Mouse (Mus musculus) CH12.LX (cell line): ENCODE measurements around the gene Stag3. TPM values are rescaled to one million over a fixed set of nuclear protein-coding genes. Genes with fewer than 3 reads are reported as not detected.
A peak's percentile ranks its signal among the peaks of the same experiment; 100 is the strongest.

Source experiments
- DNase-seq: peaks from one replicate; pipeline ENCODE4 v3.0.0-alpha.2; 2013; ENCODE audit errors: extremely low read depth
- H3K27ac ChIP-seq: 2 replicates; pipeline ENCODE4 v1.5.1; 2012; ENCODE audit warnings: low read depth, mild to moderate bottlenecking, control low read depth, moderate library complexity; ENCODE audit not compliant: insufficient read depth
- H3K27me3 ChIP-seq: replicated peaks from 2 replicates; pipeline ENCODE3; 2012; ENCODE audit warnings: inconsistent platforms
- H3K36me3 ChIP-seq, 2 experiments: replicated peaks in 1 of 2; 2 replicates each; pipeline versions ENCODE3 to v1.6.1; 2012; ENCODE audit warnings: inconsistent platforms in 1 of 2, low read length in 1 of 2, mild to moderate bottlenecking in 1 of 2, mixed read lengths in 1 of 2, moderate library complexity in 1 of 2; ENCODE audit not compliant: control insufficient read depth in 1 of 2, insufficient read depth in 1 of 2
- H3K4me1 ChIP-seq, 2 experiments: 2 replicates each; pipeline ENCODE4 v1.6.1; 2012; ENCODE audit warnings: inconsistent platforms in 1 of 2, moderate library complexity in 1 of 2; ENCODE audit not compliant: insufficient read depth in 2 of 2, control insufficient read depth in 1 of 2
- H3K4me2 ChIP-seq: 2 replicates; pipeline ENCODE4 v1.6.1; 2012; ENCODE audit warnings: low read depth, mild to moderate bottlenecking, control low read depth; ENCODE audit not compliant: poor library complexity, insufficient read depth, severe bottlenecking
- H3K4me3 ChIP-seq, 3 experiments: fragments of 150-350 bp in 1 of 3; sonication (generic) in 1 of 3; replicated peaks in 1 of 3; 2 replicates each; pipeline versions ENCODE3 to v1.5.1; 2011 to 2012; ENCODE audit warnings: low read depth in 2 of 3, low read length in 2 of 3, mild to moderate bottlenecking in 2 of 3, moderate library complexity in 2 of 3, control low read depth in 1 of 3, improper control_type of control experiment in 1 of 3, inconsistent platforms in 1 of 3, mixed read lengths in 1 of 3; ENCODE audit not compliant: poor library complexity in 1 of 3
- H3K79me2 ChIP-seq: replicated peaks from 2 replicates; pipeline ENCODE4 v1.6.1; 2012; ENCODE audit warnings: mild to moderate bottlenecking, moderate library complexity; ENCODE audit not compliant: control insufficient read depth, poor library complexity, insufficient read depth, severe bottlenecking; ENCODE audit errors: extremely low read depth
- H3K9ac ChIP-seq: 2 replicates; pipeline ENCODE4 v1.6.1; 2012; ENCODE audit warnings: low read depth, mild to moderate bottlenecking, control low read depth, moderate library complexity; ENCODE audit not compliant: insufficient read depth
- H3K9me3 ChIP-seq: replicated peaks from 2 replicates; pipeline ENCODE3; 2012; ENCODE audit warnings: low read length, inconsistent platforms, mixed read lengths
- BHLHE40 ChIP-seq: IDR thresholded peaks from 2 replicates; pipeline ENCODE4 v1.6.1; 2011; ENCODE audit warnings: mild to moderate bottlenecking, low read depth, low read length, improper control_type of control experiment
- CHD1 ChIP-seq: IDR thresholded peaks from 2 replicates; pipeline ENCODE4 v1.6.1; 2012; ENCODE audit warnings: low read depth, low read length, improper control_type of control experiment, inconsistent platforms
- CHD2 ChIP-seq: IDR thresholded peaks from 2 replicates; pipeline ENCODE4 v1.6.1; 2011; ENCODE audit warnings: low read length, improper control_type of control experiment
- E2F4 ChIP-seq: IDR thresholded peaks from 2 replicates; pipeline ENCODE4 v1.6.1; 2011; ENCODE audit warnings: low read depth, low read length, improper control_type of control experiment; ENCODE audit not compliant: insufficient replicate concordance
- ELF1 ChIP-seq: IDR thresholded peaks from 2 replicates; pipeline ENCODE4 v1.6.1; 2014; ENCODE audit warnings: low read depth, mild to moderate bottlenecking, inconsistent platforms, low read length, improper control_type of control experiment
- EP300 ChIP-seq: IDR thresholded peaks from 2 replicates; pipeline ENCODE4 v1.6.1; 2011; ENCODE audit warnings: low read length, improper control_type of control experiment
- ETS1 ChIP-seq: conservative IDR thresholded peaks from 2 replicates; pipeline ENCODE4 v1.6.1; 2012; ENCODE audit warnings: low read depth, mild to moderate bottlenecking, inconsistent platforms, low read length, improper control_type of control experiment, moderate library complexity
- GABPA ChIP-seq: IDR thresholded peaks from 2 replicates; pipeline ENCODE4 v1.6.1; 2012; ENCODE audit warnings: low read depth, low read length, improper control_type of control experiment, inconsistent platforms; ENCODE audit not compliant: insufficient replicate concordance
- HCFC1 ChIP-seq: IDR thresholded peaks from 2 replicates; pipeline ENCODE4 v1.6.1; 2012; ENCODE audit warnings: low read depth, mild to moderate bottlenecking, inconsistent platforms, low read length, improper control_type of control experiment
- IRF4 ChIP-seq: IDR thresholded peaks from 2 replicates; pipeline ENCODE4 v1.6.1; 2014; ENCODE audit warnings: low read depth, mild to moderate bottlenecking, inconsistent platforms, low read length, improper control_type of control experiment
- JUN ChIP-seq: IDR thresholded peaks from 2 replicates; pipeline ENCODE4 v1.6.1; 2011; ENCODE audit warnings: low read depth, mild to moderate bottlenecking, low read length, improper control_type of control experiment, moderate library complexity; ENCODE audit not compliant: insufficient read depth
- KAT2A ChIP-seq: IDR thresholded peaks from 2 replicates; pipeline ENCODE4 v1.6.1; 2012; ENCODE audit warnings: low read length, improper control_type of control experiment, inconsistent platforms; ENCODE audit not compliant: insufficient replicate concordance
- MAFK ChIP-seq: IDR thresholded peaks from 2 replicates; pipeline ENCODE4 v1.6.1; 2011; ENCODE audit warnings: low read length, improper control_type of control experiment; ENCODE audit not compliant: insufficient replicate concordance
- MAZ ChIP-seq: IDR thresholded peaks from 2 replicates; pipeline ENCODE4 v1.6.1; 2012; ENCODE audit warnings: low read depth, mild to moderate bottlenecking, inconsistent platforms, low read length, improper control_type of control experiment, moderate library complexity
- MXI1 ChIP-seq: IDR thresholded peaks from 2 replicates; pipeline ENCODE4 v1.6.1; 2011; ENCODE audit warnings: mild to moderate bottlenecking, low read depth, low read length, improper control_type of control experiment
- NELFE ChIP-seq: IDR thresholded peaks from 2 replicates; pipeline ENCODE4 v1.6.1; 2011; ENCODE audit warnings: low read depth, low read length, improper control_type of control experiment
- NRF1 ChIP-seq: IDR thresholded peaks from 2 replicates; pipeline ENCODE4 v1.6.1; 2014; ENCODE audit warnings: low read depth, mild to moderate bottlenecking, inconsistent platforms, low read length, improper control_type of control experiment, moderate library complexity
- PAX5 ChIP-seq: IDR thresholded peaks from 2 replicates; pipeline ENCODE4 v1.6.1; 2012; ENCODE audit warnings: low read length, inconsistent platforms, mixed read lengths
- POLR2A ChIP-seq: IDR thresholded peaks from 2 replicates; pipeline ENCODE4 v1.6.1; 2011; ENCODE audit warnings: low read depth, mild to moderate bottlenecking, improper control_type of control experiment, low read length
- POLR2AphosphoS2 ChIP-seq: IDR thresholded peaks from 2 replicates; pipeline ENCODE4 v1.6.1; 2011; ENCODE audit warnings: low read depth, low read length, improper control_type of control experiment
- RAD21 ChIP-seq: IDR thresholded peaks from 2 replicates; pipeline ENCODE4 v1.6.1; 2011; ENCODE audit warnings: low read depth, mild to moderate bottlenecking, low read length, improper control_type of control experiment, moderate library complexity
- SIN3A ChIP-seq: IDR thresholded peaks from 2 replicates; pipeline ENCODE4 v1.6.1; 2012; ENCODE audit warnings: low read length, improper control_type of control experiment, inconsistent platforms
- TBP ChIP-seq: conservative IDR thresholded peaks from 2 replicates; pipeline ENCODE4 v1.6.1; 2011; ENCODE audit warnings: low read depth, low read length, improper control_type of control experiment
- TCF12 ChIP-seq: IDR thresholded peaks from 2 replicates; pipeline ENCODE4 v1.6.1; 2014; ENCODE audit warnings: low read depth, mild to moderate bottlenecking, inconsistent platforms, low read length, improper control_type of control experiment
- UBTF ChIP-seq: IDR thresholded peaks from 2 replicates; pipeline ENCODE4 v1.6.1; 2012; ENCODE audit warnings: low read depth, mild to moderate bottlenecking, inconsistent platforms, low read length, improper control_type of control experiment, moderate library complexity
- USF1 ChIP-seq: IDR thresholded peaks from 2 replicates; pipeline ENCODE4 v1.6.1; 2014; ENCODE audit warnings: low read depth, mild to moderate bottlenecking, inconsistent platforms, low read length, improper control_type of control experiment
- USF2 ChIP-seq: conservative IDR thresholded peaks from 2 replicates; pipeline ENCODE4 v1.6.1; 2011; ENCODE audit warnings: low read depth, low read length, improper control_type of control experiment
- ZC3H11A ChIP-seq: IDR thresholded peaks from 2 replicates; pipeline ENCODE4 v1.6.1; 2012; ENCODE audit warnings: low read depth, mild to moderate bottlenecking, inconsistent platforms, low read length, improper control_type of control experiment
- ZMIZ1 ChIP-seq: IDR thresholded peaks from 2 replicates; pipeline ENCODE4 v1.6.1; 2012; ENCODE audit warnings: low read depth, mild to moderate bottlenecking, inconsistent platforms, low read length, improper control_type of control experiment
- ZNF384 ChIP-seq: IDR thresholded peaks from 2 replicates; pipeline ENCODE4 v1.6.1; 2012; ENCODE audit warnings: low read depth, low read length, improper control_type of control experiment, inconsistent platforms
- dilution Hi-C: fragments of 300-500 bp; cut with MboI; formaldehyde crosslinking; loops from 2 replicates; pipeline ENCODE4 v1.14.3; 2020; ENCODE audit warnings: low sequenced_read_pairs; ENCODE audit not compliant: extremely low pct_unique_long_range_greater_than_20kb, extremely low pct_ligation_motif_present
- in situ Hi-C: fragments of 300-500 bp; cut with MboI; formaldehyde crosslinking; loops from 3 replicates; pipeline ENCODE4 v1.14.3; 2019; ENCODE audit warnings: low sequenced_read_pairs, low pct_ligation_motif_present, low pct_unique_long_range_greater_than_20kb, mixed read lengths
- polyA plus RNA-seq: library from polyadenylated mRNA; unstranded; fragments of >175 nt; gene quantifications from 2 replicates; pipeline ENCODE4 v1.2.1, GENCODE M21; 2012; ENCODE audit warnings: low read depth; ENCODE audit not compliant: insufficient read length
- total RNA-seq, 2 experiments: library from RNA; depleted of rRNA; stranded (reverse); fragments of 300-350 nt in 1 of 2; fragments of >200 nt in 1 of 2; gene quantifications; 2 replicates each; pipeline ENCODE4 v1.2.3; 2012 to 2014

Gene Stag3
- total and polyA plus RNA-seq, 3 experiments: not detected

GRCm38 (mm10) chr5:138263260-138264206 is 16.5 kb upstream of the Stag3 start, which contains the start of gene BC037034:
Gene BC037034, minus strand, starts transcription at chr5:138264033.
- in situ Hi-C loops (no loop called here), dilution Hi-C loops (no loop called here)
- Histone ChIP-seq H3K36me3 (peaks cover 44 to 71% of the 10 kb centered on the region in 2 experiments), H3K4me3 (peak within 1 kb of the TSS; percentile 73 to 85 (median 80)), H3K9me3 (no peaks in the 10 kb centered on the region), H3K27me3 (no peaks in the 10 kb centered on the region), H3K4me2 (peak within 1 kb of the TSS; percentile 89), H3K9ac (peak within 1 kb of the TSS; percentile 88), H3K79me2 (peaks cover 11% of the 10 kb centered on the region; the same call in 1 of the 2 replicates), H3K27ac (0 out of 2 replicates have a peak within 1 kb of the TSS, but pooled peaks have one; percentile 2), H3K4me1 (peaks cover 8 to 42% of the 10 kb centered on the region in 2 experiments)
- peak; percentile 96 for DNase-seq
- no peak for TF ChIP-seq PAX5
- TF ChIP-seq CHD1: no peak
- no peak; the same call in 1 of the 2 replicates for TF ChIP-seq ZMIZ1
- TF ChIP-seq SIN3A: peak; percentile 86
- no peak for TF ChIP-seq JUN
- no peak for TF ChIP-seq E2F4
- no peak for TF ChIP-seq EP300
- TF ChIP-seq MAFK: no peak
- peak; percentile 97 for TF ChIP-seq POLR2A
- no peak for TF ChIP-seq CHD2
- TF ChIP-seq POLR2AphosphoS2: peak; percentile 77; the same call in 1 of the 2 replicates
- no peak for TF ChIP-seq USF2
- no peak for TF ChIP-seq RAD21
- peak; percentile 81 for TF ChIP-seq HCFC1
- peak; percentile 79 for TF ChIP-seq TCF12
- peak; percentile 88 for TF ChIP-seq TBP
- no peak for TF ChIP-seq NRF1
- peak; percentile 94 for TF ChIP-seq ELF1
- TF ChIP-seq ETS1: no peak
- TF ChIP-seq KAT2A: peak; percentile 36; the same call in 1 of the 2 replicates
- TF ChIP-seq IRF4: peak; percentile 30; the same call in 1 of the 2 replicates
- no peak for TF ChIP-seq ZC3H11A
- TF ChIP-seq ZNF384: no peak
- TF ChIP-seq UBTF: peak; percentile 31; the same call in 1 of the 2 replicates
- no peak for TF ChIP-seq GABPA
- 0 out of 2 replicates have a peak, but pooled peaks have one; percentile 36 for TF ChIP-seq MAZ
- peak; percentile 95 for TF ChIP-seq NELFE
- TF ChIP-seq MXI1: no peak; the same call in 1 of the 2 replicates
- no peak for TF ChIP-seq BHLHE40
- no peak for TF ChIP-seq USF1
